Mouse (Mus musculus) bone marrow macrophage, adult 2 months (primary cell): ENCODE results near the gene Tsfm.

Experiments used
- CTCF ChIP-seq: IDR thresholded peaks from 2 replicates; pipeline ENCODE4 v1.5.1; 2012; ENCODE audit warnings: low read depth, mild to moderate bottlenecking, low read length, moderate library complexity
- POLR2A ChIP-seq: IDR thresholded peaks from 2 replicates; pipeline ENCODE4 v1.6.1; 2012; ENCODE audit warnings: mild to moderate bottlenecking, low read depth, low read length, borderline replicate concordance

GRCm38 (mm10) chr10:127037641-127038040, 7.0 kb upstream of the Tsfm start:
- TF ChIP-seq POLR2A, result no peak
- TF ChIP-seq CTCF, result no peak
